Mouse (Mus musculus) CH12.LX (cell line): ENCODE data around the gene Extl1. TPM values are rescaled to one million over a fixed set of nuclear protein-coding genes. Genes with fewer than 3 reads are reported as not detected.

Experiments used
- DNase-seq: peaks from one replicate; pipeline ENCODE4 v3.0.0-alpha.2; 2013; ENCODE audit errors: extremely low read depth
- H3K27ac ChIP-seq: 2 replicates; pipeline ENCODE4 v1.5.1; 2012; ENCODE audit warnings: low read depth, mild to moderate bottlenecking, control low read depth, moderate library complexity; ENCODE audit not compliant: insufficient read depth
- H3K27me3 ChIP-seq: replicated peaks from 2 replicates; pipeline ENCODE3; 2012; ENCODE audit warnings: inconsistent platforms
- H3K36me3 ChIP-seq, 2 experiments: replicated peaks in 1 of 2; 2 replicates each; pipeline versions ENCODE3 to v1.6.1; 2012; ENCODE audit warnings: inconsistent platforms in 1 of 2, low read length in 1 of 2, mild to moderate bottlenecking in 1 of 2, mixed read lengths in 1 of 2, moderate library complexity in 1 of 2; ENCODE audit not compliant: control insufficient read depth in 1 of 2, insufficient read depth in 1 of 2
- H3K4me1 ChIP-seq, 2 experiments: 2 replicates each; pipeline ENCODE4 v1.6.1; 2012; ENCODE audit warnings: inconsistent platforms in 1 of 2, moderate library complexity in 1 of 2; ENCODE audit not compliant: insufficient read depth in 2 of 2, control insufficient read depth in 1 of 2
- H3K4me2 ChIP-seq: 2 replicates; pipeline ENCODE4 v1.6.1; 2012; ENCODE audit warnings: low read depth, mild to moderate bottlenecking, control low read depth; ENCODE audit not compliant: poor library complexity, insufficient read depth, severe bottlenecking
- H3K4me3 ChIP-seq, 3 experiments: fragments of 150-350 bp in 1 of 3; sonication (generic) in 1 of 3; replicated peaks in 1 of 3; 2 replicates each; pipeline versions ENCODE3 to v1.5.1; 2011 to 2012; ENCODE audit warnings: low read depth in 2 of 3, low read length in 2 of 3, mild to moderate bottlenecking in 2 of 3, moderate library complexity in 2 of 3, control low read depth in 1 of 3, improper control_type of control experiment in 1 of 3, inconsistent platforms in 1 of 3, mixed read lengths in 1 of 3; ENCODE audit not compliant: poor library complexity in 1 of 3
- H3K79me2 ChIP-seq: replicated peaks from 2 replicates; pipeline ENCODE4 v1.6.1; 2012; ENCODE audit warnings: mild to moderate bottlenecking, moderate library complexity; ENCODE audit not compliant: control insufficient read depth, poor library complexity, insufficient read depth, severe bottlenecking; ENCODE audit errors: extremely low read depth
- H3K9ac ChIP-seq: 2 replicates; pipeline ENCODE4 v1.6.1; 2012; ENCODE audit warnings: low read depth, mild to moderate bottlenecking, control low read depth, moderate library complexity; ENCODE audit not compliant: insufficient read depth
- H3K9me3 ChIP-seq: replicated peaks from 2 replicates; pipeline ENCODE3; 2012; ENCODE audit warnings: low read length, inconsistent platforms, mixed read lengths
- BHLHE40 ChIP-seq: IDR thresholded peaks from 2 replicates; pipeline ENCODE4 v1.6.1; 2011; ENCODE audit warnings: mild to moderate bottlenecking, low read depth, low read length, improper control_type of control experiment
- CHD1 ChIP-seq: IDR thresholded peaks from 2 replicates; pipeline ENCODE4 v1.6.1; 2012; ENCODE audit warnings: low read depth, low read length, improper control_type of control experiment, inconsistent platforms
- CHD2 ChIP-seq: IDR thresholded peaks from 2 replicates; pipeline ENCODE4 v1.6.1; 2011; ENCODE audit warnings: low read length, improper control_type of control experiment
- CTCF ChIP-seq, 2 experiments: IDR thresholded peaks in 1 of 2; conservative IDR thresholded peaks in 1 of 2; 2 replicates each; pipeline ENCODE4 v1.5.1; 2011 to 2012; ENCODE audit warnings: low read depth in 2 of 2, low read length in 2 of 2, improper control_type of control experiment in 1 of 2, inconsistent platforms in 1 of 2, mild to moderate bottlenecking in 1 of 2, moderate library complexity in 1 of 2
- E2F4 ChIP-seq: IDR thresholded peaks from 2 replicates; pipeline ENCODE4 v1.6.1; 2011; ENCODE audit warnings: low read depth, low read length, improper control_type of control experiment; ENCODE audit not compliant: insufficient replicate concordance
- ELF1 ChIP-seq: IDR thresholded peaks from 2 replicates; pipeline ENCODE4 v1.6.1; 2014; ENCODE audit warnings: low read depth, mild to moderate bottlenecking, inconsistent platforms, low read length, improper control_type of control experiment
- EP300 ChIP-seq: IDR thresholded peaks from 2 replicates; pipeline ENCODE4 v1.6.1; 2011; ENCODE audit warnings: low read length, improper control_type of control experiment
- ETS1 ChIP-seq: conservative IDR thresholded peaks from 2 replicates; pipeline ENCODE4 v1.6.1; 2012; ENCODE audit warnings: low read depth, mild to moderate bottlenecking, inconsistent platforms, low read length, improper control_type of control experiment, moderate library complexity
- GABPA ChIP-seq: IDR thresholded peaks from 2 replicates; pipeline ENCODE4 v1.6.1; 2012; ENCODE audit warnings: low read depth, low read length, improper control_type of control experiment, inconsistent platforms; ENCODE audit not compliant: insufficient replicate concordance
- HCFC1 ChIP-seq: IDR thresholded peaks from 2 replicates; pipeline ENCODE4 v1.6.1; 2012; ENCODE audit warnings: low read depth, mild to moderate bottlenecking, inconsistent platforms, low read length, improper control_type of control experiment
- IRF4 ChIP-seq: IDR thresholded peaks from 2 replicates; pipeline ENCODE4 v1.6.1; 2014; ENCODE audit warnings: low read depth, mild to moderate bottlenecking, inconsistent platforms, low read length, improper control_type of control experiment
- JUND ChIP-seq: conservative IDR thresholded peaks from 2 replicates; pipeline ENCODE4 v1.6.1; 2011; ENCODE audit warnings: low read depth, low read length, improper control_type of control experiment
- MAX ChIP-seq: IDR thresholded peaks from 2 replicates; pipeline ENCODE4 v1.6.1; 2011; ENCODE audit warnings: low read length, improper control_type of control experiment
- MEF2A ChIP-seq: IDR thresholded peaks from 2 replicates; pipeline ENCODE4 v1.6.1; 2014; ENCODE audit warnings: low read depth, mild to moderate bottlenecking, inconsistent platforms, low read length, improper control_type of control experiment, borderline replicate concordance
- MXI1 ChIP-seq: IDR thresholded peaks from 2 replicates; pipeline ENCODE4 v1.6.1; 2011; ENCODE audit warnings: mild to moderate bottlenecking, low read depth, low read length, improper control_type of control experiment
- NRF1 ChIP-seq: IDR thresholded peaks from 2 replicates; pipeline ENCODE4 v1.6.1; 2014; ENCODE audit warnings: low read depth, mild to moderate bottlenecking, inconsistent platforms, low read length, improper control_type of control experiment, moderate library complexity
- POLR2AphosphoS2 ChIP-seq: IDR thresholded peaks from 2 replicates; pipeline ENCODE4 v1.6.1; 2011; ENCODE audit warnings: low read depth, low read length, improper control_type of control experiment
- RAD21 ChIP-seq: IDR thresholded peaks from 2 replicates; pipeline ENCODE4 v1.6.1; 2011; ENCODE audit warnings: low read depth, mild to moderate bottlenecking, low read length, improper control_type of control experiment, moderate library complexity
- RCOR1 ChIP-seq: conservative IDR thresholded peaks from 2 replicates; pipeline ENCODE4 v1.6.1; 2012; ENCODE audit warnings: low read depth, mild to moderate bottlenecking, inconsistent platforms, low read length, improper control_type of control experiment
- SIN3A ChIP-seq: IDR thresholded peaks from 2 replicates; pipeline ENCODE4 v1.6.1; 2012; ENCODE audit warnings: low read length, improper control_type of control experiment, inconsistent platforms
- SMC3 ChIP-seq: IDR thresholded peaks from 2 replicates; pipeline ENCODE4 v1.6.1; 2011; ENCODE audit warnings: low read depth, low read length, improper control_type of control experiment
- TBP ChIP-seq: conservative IDR thresholded peaks from 2 replicates; pipeline ENCODE4 v1.6.1; 2011; ENCODE audit warnings: low read depth, low read length, improper control_type of control experiment
- UBTF ChIP-seq: IDR thresholded peaks from 2 replicates; pipeline ENCODE4 v1.6.1; 2012; ENCODE audit warnings: low read depth, mild to moderate bottlenecking, inconsistent platforms, low read length, improper control_type of control experiment, moderate library complexity
- USF1 ChIP-seq: IDR thresholded peaks from 2 replicates; pipeline ENCODE4 v1.6.1; 2014; ENCODE audit warnings: low read depth, mild to moderate bottlenecking, inconsistent platforms, low read length, improper control_type of control experiment
- USF2 ChIP-seq: conservative IDR thresholded peaks from 2 replicates; pipeline ENCODE4 v1.6.1; 2011; ENCODE audit warnings: low read depth, low read length, improper control_type of control experiment
- ZC3H11A ChIP-seq: IDR thresholded peaks from 2 replicates; pipeline ENCODE4 v1.6.1; 2012; ENCODE audit warnings: low read depth, mild to moderate bottlenecking, inconsistent platforms, low read length, improper control_type of control experiment
- ZMIZ1 ChIP-seq: IDR thresholded peaks from 2 replicates; pipeline ENCODE4 v1.6.1; 2012; ENCODE audit warnings: low read depth, mild to moderate bottlenecking, inconsistent platforms, low read length, improper control_type of control experiment
- ZNF384 ChIP-seq: IDR thresholded peaks from 2 replicates; pipeline ENCODE4 v1.6.1; 2012; ENCODE audit warnings: low read depth, low read length, improper control_type of control experiment, inconsistent platforms
- dilution Hi-C: fragments of 300-500 bp; cut with MboI; formaldehyde crosslinking; loops from 2 replicates; pipeline ENCODE4 v1.14.3; 2020; ENCODE audit warnings: low sequenced_read_pairs; ENCODE audit not compliant: extremely low pct_unique_long_range_greater_than_20kb, extremely low pct_ligation_motif_present
- in situ Hi-C: fragments of 300-500 bp; cut with MboI; formaldehyde crosslinking; loops from 3 replicates; pipeline ENCODE4 v1.14.3; 2019; ENCODE audit warnings: low sequenced_read_pairs, low pct_ligation_motif_present, low pct_unique_long_range_greater_than_20kb, mixed read lengths
- polyA plus RNA-seq: library from polyadenylated mRNA; unstranded; fragments of >175 nt; gene quantifications from 2 replicates; pipeline ENCODE4 v1.2.1, GENCODE M21; 2012; ENCODE audit warnings: low read depth; ENCODE audit not compliant: insufficient read length
- total RNA-seq, 2 experiments: library from RNA; depleted of rRNA; stranded (reverse); fragments of 300-350 nt in 1 of 2; fragments of >200 nt in 1 of 2; gene quantifications; 2 replicates each; pipeline ENCODE4 v1.2.3; 2012 to 2014

The Extl1 gene
- total and polyA plus RNA-seq, 3 experiments = 0.54 to 4.5 (median 1.6) TPM

GRCm38 (mm10) chr4:134310656-134311055 is 73.0 kb downstream of the Extl1 start:
- H3K79me2 ChIP-seq = no peaks in the 10 kb centered on the region
- DNase-seq = no peak
- TF ChIP-seq ELF1 (no peak), IRF4 (no peak), E2F4 (no peak), CHD2 (no peak), SMC3 (no peak), GABPA (no peak), HCFC1 (no peak), RCOR1 (no peak), ZC3H11A (no peak), BHLHE40 (no peak), MXI1 (no peak), RAD21 (no peak), CHD1 (no peak), USF1 (no peak), JUND (no peak), CTCF (conservative IDR thresholded peaks at IDR 0.05 in 1 of 2, IDR thresholded peaks at IDR 0.05 in 1 of 2; ENCODE audit: low read depth in 2 of 2, low read length in 2 of 2) (no peak), USF2 (no peak), SIN3A (no peak), NRF1 (no peak)
- peaks cover 4 to 23% of the 10 kb centered on the region in 2 experiments for H3K4me1 ChIP-seq
- H3K4me3 ChIP-seq = no peak overlapping the region
- no peaks in the 10 kb centered on the region for H3K27me3 ChIP-seq
- no peaks in the 10 kb centered on the region for H3K36me3 ChIP-seq
- in situ Hi-C loops = no loop called here
- dilution Hi-C loops = no loop called here
- H3K9me3 ChIP-seq = no peaks in the 10 kb centered on the region
- no peak overlapping the region for H3K27ac ChIP-seq
- H3K9ac ChIP-seq = no peak overlapping the region
- H3K4me2 ChIP-seq = no peak overlapping the region

- Histone ChIP-seq H3K4me1 (peaks cover 4 to 23% of the 10 kb centered on the region in 2 experiments), H3K27me3 (no peaks in the 10 kb centered on the region), H3K36me3 (no peaks in the 10 kb centered on the region), H3K27ac (no peak overlapping the region), H3K79me2 (no peaks in the 10 kb centered on the region), H3K9me3 (no peaks in the 10 kb centered on the region), H3K4me3 (no peak overlapping the region), H3K9ac (no peak overlapping the region), H3K4me2 (no peak overlapping the region)
- TF ChIP-seq ETS1 (no peak), UBTF (no peak), ELF1 (no peak), EP300 (no peak), CHD2 (no peak), MAX (no peak), TBP (no peak), USF1 (no peak), POLR2AphosphoS2 (no peak), ZNF384 (no peak), CTCF (conservative IDR thresholded peaks at IDR 0.05 in 1 of 2, IDR thresholded peaks at IDR 0.05 in 1 of 2; ENCODE audit: low read depth in 2 of 2, low read length in 2 of 2) (no peak), SIN3A (no peak), ZMIZ1 (no peak), SMC3 (no peak), MEF2A (no peak), ZC3H11A (no peak)
- dilution Hi-C loops = no loop called here
- DNase-seq = no peak
- in situ Hi-C loops = no loop called here
Measured at GRCm38 (mm10) chr4:134310106-134310505, 73.5 kb downstream of the Extl1 start.
